Mouse (Mus musculus): ENCODE data around the gene Pcdh18. TPM values are rescaled to one million over a fixed set of nuclear protein-coding genes. Genes with fewer than 3 reads are reported as not detected.

Gene Pcdh18
- total and polyA plus RNA-seq, 3 experiments, result not detected

- H3K4me3 ChIP-seq (replicated peaks in 1 of 3; ENCODE audit: low read depth in 2 of 3, low read length in 2 of 3, poor library complexity in 1 of 3), result no peak overlapping the region
- peaks cover 23% of the 10 kb centered on the region for H3K9me3 ChIP-seq (replicated peaks; ENCODE audit: low read length)
- H3K27me3 ChIP-seq (replicated peaks), result no peaks in the 10 kb centered on the region
- no peaks in the 10 kb centered on the region for H3K79me2 ChIP-seq (replicated peaks; ENCODE audit: control insufficient read depth, extremely low read depth, insufficient read depth, poor library complexity, severe bottlenecking)
- dilution Hi-C loops (cut with MboI; ENCODE audit: extremely low pct_ligation_motif_present, extremely low pct_unique_long_range_greater_than_20kb, low sequenced_read_pairs) (no loop called here), in situ Hi-C loops (cut with MboI; ENCODE audit: low pct_ligation_motif_present, low pct_unique_long_range_greater_than_20kb, low sequenced_read_pairs) (no loop called here)
- TF ChIP-seq GABPA (IDR thresholded peaks at IDR 0.05; ENCODE audit: insufficient replicate concordance, low read depth, low read length), result no peak
- TF ChIP-seq TBP (conservative IDR thresholded peaks at IDR 0.05; ENCODE audit: low read depth, low read length), result no peak
- no peak for TF ChIP-seq NELFE (IDR thresholded peaks at IDR 0.05; ENCODE audit: low read depth, low read length)
- no peak for TF ChIP-seq SMC3 (IDR thresholded peaks at IDR 0.05; ENCODE audit: low read depth, low read length)
- TF ChIP-seq MYC (IDR thresholded peaks at IDR 0.05; ENCODE audit: low read depth, low read length), result no peak
- TF ChIP-seq MXI1 (IDR thresholded peaks at IDR 0.05; ENCODE audit: low read depth, low read length), result no peak
- no peak for TF ChIP-seq IRF4 (IDR thresholded peaks at IDR 0.05; ENCODE audit: low read depth, low read length)
- no peak for TF ChIP-seq MAX (IDR thresholded peaks at IDR 0.05; ENCODE audit: low read length)
- no peak for TF ChIP-seq KAT2A (IDR thresholded peaks at IDR 0.05; ENCODE audit: insufficient replicate concordance, low read length)
- TF ChIP-seq ZC3H11A (IDR thresholded peaks at IDR 0.05; ENCODE audit: low read depth, low read length), result no peak
- TF ChIP-seq PAX5 (IDR thresholded peaks at IDR 0.05; ENCODE audit: low read length), result no peak
- TF ChIP-seq TCF12 (IDR thresholded peaks at IDR 0.05; ENCODE audit: low read depth, low read length), result no peak
- TF ChIP-seq CHD2 (IDR thresholded peaks at IDR 0.05; ENCODE audit: low read length), result no peak
- no peak for DNase-seq (ENCODE audit: extremely low read depth)
- H3K36me3 ChIP-seq (replicated peaks in 1 of 2; ENCODE audit: control insufficient read depth in 1 of 2, insufficient read depth in 1 of 2, low read length in 1 of 2), result no peaks in the 10 kb centered on the region
- H3K4me1 ChIP-seq (ENCODE audit: control insufficient read depth in 1 of 2, insufficient read depth in 2 of 2), result no peaks in the 10 kb centered on the region
- no peak overlapping the region for H3K4me2 ChIP-seq (ENCODE audit: insufficient read depth, low read depth, poor library complexity, severe bottlenecking)
- no peak overlapping the region for H3K9ac ChIP-seq (ENCODE audit: insufficient read depth, low read depth)
- no peak overlapping the region for H3K27ac ChIP-seq (ENCODE audit: insufficient read depth, low read depth)
These were observed 12.0 kb upstream of the Pcdh18 start for GRCm38 (mm10) chr3:49768992-49769738.

GRCm38 (mm10) chr3:49762711-49763110, 5.6 kb upstream of the Pcdh18 start:
- no peaks in the 10 kb centered on the region for H3K36me3 ChIP-seq (replicated peaks in 1 of 2; ENCODE audit: control insufficient read depth in 1 of 2, insufficient read depth in 1 of 2, low read length in 1 of 2)
- dilution Hi-C loops (cut with MboI; ENCODE audit: extremely low pct_ligation_motif_present, extremely low pct_unique_long_range_greater_than_20kb, low sequenced_read_pairs), result no loop called here
- no peak for TF ChIP-seq MAX (IDR thresholded peaks at IDR 0.05; ENCODE audit: low read length)
- no peak for TF ChIP-seq MAFK (IDR thresholded peaks at IDR 0.05; ENCODE audit: insufficient replicate concordance, low read length)
- TF ChIP-seq MAZ (IDR thresholded peaks at IDR 0.05; ENCODE audit: low read depth, low read length), result no peak
- no peak for TF ChIP-seq JUND (conservative IDR thresholded peaks at IDR 0.05; ENCODE audit: low read depth, low read length)
- no peak overlapping the region for H3K27ac ChIP-seq (ENCODE audit: insufficient read depth, low read depth)
- no peak overlapping the region for H3K4me3 ChIP-seq (replicated peaks in 1 of 3; ENCODE audit: low read depth in 2 of 3, low read length in 2 of 3, poor library complexity in 1 of 3)
- H3K4me2 ChIP-seq (ENCODE audit: insufficient read depth, low read depth, poor library complexity, severe bottlenecking), result no peak overlapping the region
- DNase-seq (ENCODE audit: extremely low read depth), result no peak
- H3K9me3 ChIP-seq (replicated peaks; ENCODE audit: low read length), result peaks cover 24% of the 10 kb centered on the region
- in situ Hi-C loops (cut with MboI; ENCODE audit: low pct_ligation_motif_present, low pct_unique_long_range_greater_than_20kb, low sequenced_read_pairs), result no loop called here
- H3K79me2 ChIP-seq (replicated peaks; ENCODE audit: control insufficient read depth, extremely low read depth, insufficient read depth, poor library complexity, severe bottlenecking), result no peaks in the 10 kb centered on the region
- no peaks in the 10 kb centered on the region for H3K27me3 ChIP-seq (replicated peaks)
- no peaks in the 10 kb centered on the region for H3K4me1 ChIP-seq (ENCODE audit: control insufficient read depth in 1 of 2, insufficient read depth in 2 of 2)
- H3K9ac ChIP-seq (ENCODE audit: insufficient read depth, low read depth), result no peak overlapping the region

All from CH12.LX (cell line).